Mouse (Mus musculus): ENCODE data around the gene Fbxo7. TPM values are rescaled to one million over a fixed set of nuclear protein-coding genes. Genes with fewer than 3 reads are reported as not detected.

The Fbxo7 gene
- polyA plus RNA-seq, 1 experiment from 2014 or later: 26.0 TPM

DNA sequence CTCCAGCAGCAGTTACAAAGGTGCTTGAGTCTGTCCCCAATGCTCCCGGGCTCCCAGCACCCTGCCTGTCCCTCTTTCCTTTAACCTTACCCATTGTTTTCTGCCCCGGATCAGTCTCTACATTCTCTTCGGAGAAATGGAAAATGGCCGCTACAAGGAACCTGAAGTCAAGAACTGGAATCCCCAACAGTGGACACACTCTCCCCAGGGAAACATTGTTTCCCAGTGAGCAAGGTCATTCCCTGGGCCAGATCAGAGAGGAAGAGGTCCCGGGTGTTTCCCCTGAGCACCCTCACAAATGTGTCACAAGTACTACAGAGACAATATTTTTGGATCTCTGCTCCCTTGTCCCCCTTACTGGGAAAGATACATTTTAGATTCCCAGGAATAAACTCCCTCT, 44.9 kb downstream of the Fbxo7 start:
- Histone ChIP-seq H3K4me1 (replicated peaks) (peaks cover 8% of the 10 kb centered on the region; the same call in 1 of the 2 replicates), H3K27me3 (no peaks in the 10 kb centered on the region), H3K36me3 (peaks cover 8% of the 10 kb centered on the region), H3K4me2 (no peak overlapping the region), H3K27ac (replicated peaks) (no peak overlapping the region), H3K4me3 (no peak overlapping the region), H3K9ac (no peak overlapping the region), H3K9me3 (no peaks in the 10 kb centered on the region)
- ATAC-seq (ENCODE audit: low read depth): no peak
- 73% methylated on average over 5 of the region's 5 CpGs for WGBS

DNA sequence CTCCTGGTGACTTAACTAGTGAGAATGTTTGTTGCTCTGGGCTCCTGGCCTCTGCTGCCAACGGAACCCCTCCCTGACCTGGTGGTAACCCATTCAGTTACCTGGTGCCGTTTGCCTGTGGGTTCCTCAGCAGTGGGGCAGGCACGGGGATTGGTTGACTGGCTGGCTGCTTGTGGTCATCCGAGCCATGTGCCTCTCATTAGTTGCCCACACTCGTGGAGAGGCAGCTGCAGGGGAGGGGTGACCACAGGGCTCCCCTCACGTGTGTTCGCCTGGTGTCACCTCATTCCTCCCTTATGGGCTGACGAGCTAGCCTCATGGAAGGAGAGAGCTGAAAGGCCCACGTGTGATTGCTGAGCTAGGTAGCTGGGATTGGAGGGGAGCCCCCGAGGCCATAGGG, 46.1 kb downstream of the Fbxo7 start:
- no peaks in the 10 kb centered on the region for H3K27me3 ChIP-seq
- no peak overlapping the region for H3K9ac ChIP-seq
- WGBS: 71% methylated on average over 10 of the region's 10 CpGs
- no peak overlapping the region for H3K27ac ChIP-seq (replicated peaks)
- no peaks in the 10 kb centered on the region for H3K36me3 ChIP-seq
- no peaks in the 10 kb centered on the region for H3K9me3 ChIP-seq
- H3K4me1 ChIP-seq (replicated peaks): peaks cover 8% of the 10 kb centered on the region; the same call in 1 of the 2 replicates
- H3K4me3 ChIP-seq: no peak overlapping the region
- no peak for ATAC-seq (ENCODE audit: low read depth)
- no peak overlapping the region for H3K4me2 ChIP-seq

DNA sequence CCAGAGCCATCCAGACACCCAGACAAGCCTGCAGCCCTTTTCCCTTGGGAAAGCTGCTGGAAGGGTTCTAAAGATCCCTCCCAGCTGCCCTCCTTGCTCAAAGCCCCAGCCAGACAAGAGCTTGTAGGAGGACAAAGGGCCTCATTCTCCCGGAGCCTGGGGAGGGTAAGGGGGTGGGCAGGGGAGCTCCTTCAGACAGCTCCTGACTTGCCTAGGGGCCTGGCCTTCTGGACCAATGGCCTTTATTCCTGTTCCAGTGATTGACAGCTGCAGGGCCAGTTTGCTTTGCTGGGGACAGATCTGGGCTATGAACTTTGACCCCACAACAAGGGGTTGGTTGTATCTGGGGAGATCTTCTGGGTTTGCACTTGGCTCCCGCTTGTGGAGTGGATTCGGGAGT, 47.6 kb downstream of the Fbxo7 start:
- Histone ChIP-seq H3K27me3 (no peaks in the 10 kb centered on the region), H3K4me2 (no peak overlapping the region), H3K9me3 (peaks cover 8% of the 10 kb centered on the region; the same call in 1 of the 2 replicates), H3K9ac (no peak overlapping the region; the same call in 1 of the 2 replicates), H3K36me3 (peaks cover 4% of the 10 kb centered on the region; the same call in 1 of the 2 replicates), H3K27ac (replicated peaks) (no peak overlapping the region; the same call in 1 of the 2 replicates), H3K4me1 (replicated peaks) (peaks cover 8% of the 10 kb centered on the region; the same call in 1 of the 2 replicates), H3K4me3 (no peak overlapping the region)
- peak; percentile 62 for ATAC-seq (ENCODE audit: low read depth)
- 42% methylated on average over 3 of the region's 3 CpGs for WGBS

DNA sequence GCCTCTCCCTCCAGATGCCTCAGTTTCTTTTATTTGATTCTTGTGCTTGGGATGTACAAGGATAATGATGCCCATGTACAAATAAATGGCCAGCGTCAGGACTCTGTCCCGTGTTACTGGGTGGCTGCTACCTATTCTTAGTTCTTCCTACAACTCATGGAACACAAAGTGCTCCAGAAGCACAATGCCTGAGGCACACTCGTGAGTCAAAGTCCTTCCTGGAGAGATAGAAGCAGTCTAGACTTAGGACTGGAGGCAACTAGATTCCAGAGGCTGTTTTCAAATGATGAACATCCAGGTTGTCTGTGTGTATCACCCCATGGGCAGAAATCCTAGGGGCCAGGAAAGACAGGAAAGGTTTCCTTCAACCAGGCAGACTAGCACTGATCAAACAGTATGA, 49.0 kb downstream of the Fbxo7 start:
- Histone ChIP-seq H3K9me3 (peaks cover 8% of the 10 kb centered on the region; the same call in 1 of the 2 replicates), H3K27ac (replicated peaks) (no peak overlapping the region), H3K4me2 (no peak overlapping the region), H3K4me3 (no peak overlapping the region), H3K36me3 (peaks cover 4% of the 10 kb centered on the region; the same call in 1 of the 2 replicates), H3K9ac (no peak overlapping the region), H3K4me1 (replicated peaks) (0 out of 2 replicates have a peak, but pooled peaks cover 8% of the 10 kb centered on the region), H3K27me3 (no peaks in the 10 kb centered on the region)
- ATAC-seq (ENCODE audit: low read depth): no peak
- 84% methylated on average over 3 of the region's 3 CpGs for WGBS

DNA sequence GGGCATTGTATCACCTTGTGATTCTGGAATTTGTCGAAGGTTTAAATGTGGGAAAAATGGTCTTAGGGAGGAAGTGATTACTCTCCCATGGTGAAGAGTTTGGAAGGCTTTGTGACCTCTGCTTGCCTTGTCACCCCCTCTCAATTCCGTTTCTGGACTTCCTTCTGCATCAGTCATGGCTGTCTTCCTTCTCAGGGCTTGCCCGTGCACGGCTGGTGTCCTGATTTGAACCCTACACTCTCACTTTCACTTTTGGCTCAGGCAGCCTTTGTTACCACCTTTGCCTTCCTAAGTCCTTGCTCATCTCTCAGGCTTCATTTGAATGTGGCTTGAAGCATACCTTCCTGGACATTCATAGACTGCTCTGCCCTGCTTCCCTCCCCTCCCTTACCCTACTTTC, 52.4 kb downstream of the Fbxo7 start:
- H3K9me3 ChIP-seq: peaks cover 8% of the 10 kb centered on the region; the same call in 1 of the 2 replicates
- no peaks in the 10 kb centered on the region for H3K27me3 ChIP-seq
- H3K27ac ChIP-seq (replicated peaks): no peak overlapping the region
- H3K4me1 ChIP-seq (replicated peaks): 0 out of 2 replicates have a peak, but pooled peaks cover 4% of the 10 kb centered on the region
- WGBS: 88% methylated on average over 4 of the region's 4 CpGs
- no peak overlapping the region for H3K4me3 ChIP-seq
- H3K4me2 ChIP-seq: no peak overlapping the region
- H3K9ac ChIP-seq: no peak overlapping the region
- no peak for ATAC-seq (ENCODE audit: low read depth)
- H3K36me3 ChIP-seq: peaks cover 4% of the 10 kb centered on the region; the same call in 1 of the 2 replicates

DNA sequence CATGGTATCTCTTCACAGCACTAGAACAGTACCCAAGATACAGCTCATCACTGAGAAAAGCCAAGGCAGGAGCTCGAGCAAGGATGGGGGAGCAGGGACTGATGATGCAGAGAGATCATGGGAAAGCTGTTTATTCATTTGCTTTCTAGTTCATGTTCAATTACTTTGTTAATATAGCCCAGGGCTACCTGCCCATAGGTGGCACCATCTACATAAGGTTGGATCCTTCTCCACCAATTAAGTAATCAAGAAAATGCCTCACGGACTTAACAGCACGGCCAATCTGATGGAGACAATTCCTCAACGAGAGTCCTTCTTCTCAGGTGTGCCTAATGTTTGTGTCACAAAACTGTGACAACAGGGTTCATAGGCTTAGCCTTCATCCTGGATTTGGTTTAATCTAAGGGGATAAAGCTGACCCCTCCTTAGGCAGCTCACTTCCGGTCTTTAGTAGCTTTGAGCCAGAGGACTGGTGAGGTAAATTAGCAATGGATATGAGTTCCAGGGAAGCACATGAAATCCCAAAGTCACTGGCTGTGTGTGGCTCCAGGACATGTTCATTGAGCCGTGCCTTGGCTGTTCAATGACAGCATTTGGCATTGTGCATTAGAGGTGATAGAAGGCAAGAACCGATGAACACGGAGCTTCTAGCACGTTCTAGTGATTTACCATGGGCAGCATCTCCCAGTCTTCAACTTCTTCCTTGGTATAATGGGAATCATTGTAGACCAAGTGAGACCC, 53.4 kb downstream of the Fbxo7 start:
- Histone ChIP-seq H3K4me2 (no peak overlapping the region), H3K4me3 (no peak overlapping the region), H3K4me1 (replicated peaks) (no peaks in the 10 kb centered on the region), H3K27me3 (no peaks in the 10 kb centered on the region), H3K36me3 (peaks cover 4% of the 10 kb centered on the region; the same call in 1 of the 2 replicates), H3K9ac (no peak overlapping the region), H3K9me3 (peaks cover 8% of the 10 kb centered on the region; the same call in 1 of the 2 replicates), H3K27ac (replicated peaks) (no peak overlapping the region)
- 84% methylated on average over 9 of the region's 9 CpGs for WGBS
- no peak for ATAC-seq (ENCODE audit: low read depth)

DNA sequence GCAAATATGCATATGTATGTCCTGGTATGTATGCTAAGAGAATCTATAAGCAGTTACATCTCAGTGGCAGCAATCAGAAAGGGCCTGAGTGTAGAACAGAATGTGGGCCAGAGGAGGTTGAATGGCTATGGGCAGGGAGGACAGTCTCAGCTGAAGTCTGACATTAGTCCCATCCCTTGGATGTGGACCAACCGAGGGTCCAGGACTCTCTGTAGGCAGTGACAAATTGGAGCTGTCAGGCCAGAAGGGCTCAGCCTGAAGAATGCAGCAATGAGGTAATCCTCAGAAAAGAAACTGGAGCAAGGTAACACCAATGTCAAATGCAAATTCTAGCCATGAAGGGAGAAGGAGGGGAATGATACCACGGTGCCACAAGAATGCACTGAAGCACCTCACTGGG, 55.5 kb downstream of the Fbxo7 start:
- Histone ChIP-seq H3K36me3 (peaks cover 4% of the 10 kb centered on the region; the same call in 1 of the 2 replicates), H3K27ac (replicated peaks) (no peak overlapping the region), H3K27me3 (no peaks in the 10 kb centered on the region), H3K9me3 (peaks cover 8% of the 10 kb centered on the region; the same call in 1 of the 2 replicates), H3K9ac (no peak overlapping the region), H3K4me3 (no peak overlapping the region), H3K4me2 (no peak overlapping the region), H3K4me1 (replicated peaks) (no peaks in the 10 kb centered on the region)
- 85% methylated on average over 2 of the region's 2 CpGs for WGBS
- no peak for ATAC-seq (ENCODE audit: low read depth)

DNA sequence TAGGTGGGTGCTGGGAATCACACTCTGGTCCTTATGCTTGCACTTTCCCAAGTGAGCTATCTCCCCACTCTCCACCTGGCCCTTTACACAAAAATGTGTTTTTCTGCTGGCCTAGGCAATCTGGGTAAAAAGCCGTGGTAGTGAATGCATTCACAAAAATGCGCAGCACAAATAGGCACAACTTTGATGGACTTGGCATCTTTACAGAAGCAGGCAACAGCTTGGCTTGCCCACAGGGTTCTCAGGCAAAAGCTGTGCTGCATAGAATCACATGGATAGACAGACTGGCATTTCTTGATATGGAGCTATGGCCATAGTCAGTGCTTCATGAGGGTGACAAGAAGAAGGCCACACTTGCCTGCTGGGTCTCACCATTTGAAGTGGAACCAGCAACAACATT, 57.0 kb downstream of the Fbxo7 start:
- Histone ChIP-seq H3K9me3 (peaks cover 6% of the 10 kb centered on the region; the same call in 1 of the 2 replicates), H3K4me2 (no peak overlapping the region), H3K27ac (replicated peaks) (no peak overlapping the region), H3K9ac (no peak overlapping the region), H3K4me1 (replicated peaks) (no peaks in the 10 kb centered on the region), H3K36me3 (peaks cover 2% of the 10 kb centered on the region; the same call in 1 of the 2 replicates), H3K4me3 (no peak overlapping the region), H3K27me3 (no peaks in the 10 kb centered on the region)
- ATAC-seq (ENCODE audit: low read depth): no peak
- WGBS: 93% methylated on average over 2 of the region's 2 CpGs

DNA sequence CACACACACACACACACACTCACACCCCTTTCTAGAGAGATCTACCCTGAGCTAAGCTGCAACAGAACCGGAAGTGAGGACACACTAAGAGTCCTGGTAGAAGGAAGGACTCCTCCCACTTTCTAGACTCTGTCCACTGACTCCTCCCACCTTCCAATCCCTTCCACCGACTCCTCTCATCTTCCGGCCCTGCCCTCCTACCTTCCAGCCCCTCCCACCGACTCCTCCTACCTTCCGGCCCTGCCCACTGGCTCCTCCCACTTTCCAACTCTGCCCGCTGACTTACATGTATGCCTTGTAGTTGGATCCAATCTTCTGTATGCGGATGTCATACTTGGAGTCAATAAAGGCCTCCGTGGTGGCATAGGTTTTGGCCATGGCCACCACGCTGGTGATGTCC, 58.1 kb downstream of the Fbxo7 start:
- Histone ChIP-seq H3K4me3 (no peak overlapping the region), H3K4me1 (replicated peaks) (no peaks in the 10 kb centered on the region), H3K9me3 (no peaks in the 10 kb centered on the region), H3K4me2 (no peak overlapping the region), H3K27me3 (no peaks in the 10 kb centered on the region), H3K36me3 (no peaks in the 10 kb centered on the region), H3K27ac (replicated peaks) (no peak overlapping the region), H3K9ac (no peak overlapping the region)
- no peak for ATAC-seq (ENCODE audit: low read depth)
- WGBS: 81% methylated on average over 9 of the region's 9 CpGs

DNA sequence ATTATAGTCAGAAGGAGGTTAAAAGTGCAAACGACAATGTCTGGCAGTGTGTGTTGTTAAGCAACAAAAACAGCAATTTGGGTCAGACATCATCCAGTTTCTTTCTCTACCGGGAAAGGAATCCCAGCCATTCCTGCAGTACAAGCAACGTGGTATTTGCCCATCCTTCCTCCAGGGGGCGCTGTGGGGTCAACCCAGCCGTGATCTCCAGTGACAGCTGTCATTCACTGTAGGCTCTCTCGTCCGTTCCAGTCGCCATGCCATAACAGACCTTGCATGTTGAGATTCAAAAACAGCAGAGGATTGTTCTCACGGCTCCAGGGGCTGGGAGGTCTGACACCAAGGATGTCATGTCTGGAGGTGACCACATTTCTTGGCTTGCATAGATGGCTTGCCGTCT, 70.1 kb downstream of the Fbxo7 start:
- H3K9me3 ChIP-seq: no peaks in the 10 kb centered on the region
- 57% methylated on average over 10 of the region's 10 CpGs for WGBS
- H3K4me1 ChIP-seq (replicated peaks): no peaks in the 10 kb centered on the region
- H3K4me3 ChIP-seq: no peak overlapping the region
- H3K27ac ChIP-seq (replicated peaks): no peak overlapping the region
- no peak for ATAC-seq (ENCODE audit: low read depth)
- H3K27me3 ChIP-seq: no peaks in the 10 kb centered on the region
- H3K36me3 ChIP-seq: no peaks in the 10 kb centered on the region
- no peak overlapping the region for H3K9ac ChIP-seq
- no peak overlapping the region for H3K4me2 ChIP-seq

DNA sequence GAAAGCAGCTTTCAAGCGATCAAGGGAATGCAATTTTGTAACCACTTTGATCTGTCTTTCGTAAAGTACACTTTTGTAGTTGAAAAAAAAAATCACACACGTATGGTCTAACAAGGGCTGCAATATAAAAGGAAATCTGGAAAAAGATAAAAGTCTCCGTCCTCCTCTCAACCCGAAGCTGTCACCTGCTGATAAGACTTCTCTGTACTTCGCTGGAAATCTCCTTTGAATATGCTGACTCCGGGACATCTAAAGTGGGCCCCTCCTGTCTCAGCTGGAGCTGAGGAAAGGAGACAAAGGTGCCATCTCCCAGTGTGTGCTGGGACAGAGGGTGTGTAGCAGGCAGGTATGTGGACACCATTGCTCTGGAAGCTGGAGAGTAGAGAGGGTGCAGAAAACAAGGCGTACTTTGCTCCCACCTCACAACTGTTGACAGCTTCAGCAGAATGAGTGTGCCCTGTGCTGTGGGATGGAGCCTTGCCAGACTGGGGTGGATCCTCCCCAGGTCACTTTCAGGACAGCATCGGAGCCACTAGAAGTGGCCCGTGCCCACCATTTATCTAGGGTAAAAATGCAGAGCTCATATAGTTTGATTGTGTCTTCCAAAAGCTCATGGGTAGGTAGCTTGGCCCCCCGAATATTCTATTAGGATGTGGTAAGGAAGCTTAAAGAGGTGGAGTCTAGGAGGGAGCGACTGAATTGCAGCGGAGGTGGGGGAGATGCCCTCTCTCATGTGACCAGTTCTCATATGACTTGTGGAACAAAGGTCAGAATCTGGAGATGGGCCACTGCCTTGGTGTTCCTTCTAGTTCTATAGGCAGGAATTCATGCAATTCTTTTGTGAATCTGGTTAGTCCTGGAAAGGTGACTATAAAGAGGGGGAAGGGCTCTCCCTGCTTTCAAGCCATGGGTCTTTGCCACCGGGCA, 71.6 kb downstream of the Fbxo7 start:
- Histone ChIP-seq H3K9ac (no peak overlapping the region), H3K36me3 (no peaks in the 10 kb centered on the region), H3K9me3 (no peaks in the 10 kb centered on the region), H3K4me3 (no peak overlapping the region), H3K27me3 (no peaks in the 10 kb centered on the region), H3K27ac (replicated peaks) (no peak overlapping the region), H3K4me1 (replicated peaks) (no peaks in the 10 kb centered on the region), H3K4me2 (no peak overlapping the region)
- no peak for ATAC-seq (ENCODE audit: low read depth)
- WGBS: 77% methylated on average over 14 of the region's 14 CpGs

DNA sequence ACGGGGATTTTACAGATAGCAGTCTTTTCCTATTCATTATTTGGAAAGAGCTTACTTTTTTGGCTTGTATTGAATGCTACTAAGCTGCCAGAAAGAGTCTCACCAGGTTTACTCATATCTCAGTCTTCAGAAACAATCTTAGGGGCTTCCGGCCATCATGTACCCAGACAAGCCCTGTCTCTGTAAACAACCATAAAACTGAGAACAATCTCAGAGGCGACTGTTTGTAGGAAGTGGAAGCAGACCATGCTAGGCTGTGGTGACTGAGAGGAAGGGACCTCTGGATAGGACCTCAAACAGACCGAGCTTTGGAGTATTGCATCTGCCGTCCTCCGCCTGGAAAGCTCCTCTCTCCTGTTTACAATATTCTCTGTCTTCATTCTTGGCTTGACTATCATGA, 76.6 kb downstream of the Fbxo7 start:
- no peak for ATAC-seq (ENCODE audit: low read depth)
- 83% methylated on average over 6 of the region's 6 CpGs for WGBS

More for the DNA sequence above, 76.6 kb downstream of the Fbxo7 start:
- Histone ChIP-seq H3K9me3 (peaks cover 11% of the 10 kb centered on the region; the same call in 1 of the 2 replicates), H3K9ac (no peak overlapping the region), H3K4me2 (no peak overlapping the region), H3K27me3 (no peaks in the 10 kb centered on the region), H3K4me3 (no peak overlapping the region), H3K36me3 (no peaks in the 10 kb centered on the region; the same call in 1 of the 2 replicates), H3K4me1 (replicated peaks) (no peaks in the 10 kb centered on the region), H3K27ac (replicated peaks) (no peak overlapping the region)
